In genomic region chr5:108374079-108374478, GRCm38 (mm10) we compare ENCODE assay signal across 27 mouse cellular contexts. TPM values are rescaled to one million over a fixed set of nuclear protein-coding genes. Genes with fewer than 3 reads are reported as not detected.
DNase-seq lines count a peak whose midpoint lies in the region; ATAC-seq and TF ChIP-seq lines count a peak whose summit lies in the region.
"Had no signal": no experiment of that assay in that cellular context is flagged by ENCODE, and none has a peak within 500 bp of the region (broad histone marks: within the 10 kb centered on the region; RNA-seq: fewer than 3 reads in every experiment).

No protein-coding gene starts in this region.

- H3K27me3 ChIP-seq in forebrain, postnatal 0 days (ENCODE audit: insufficient read depth, low read length) = peaks cover 30% of the 10 kb centered on the region
- H3K27me3 ChIP-seq in forebrain, embryonic 15.5 days = peaks cover 33% of the 10 kb centered on the region
- H3K27me3 ChIP-seq in lung, postnatal 0 days (replicated peaks; ENCODE audit: insufficient read depth, low read length) = peaks cover 25% of the 10 kb centered on the region
- peaks cover 15% of the 10 kb centered on the region for H3K27me3 ChIP-seq in stomach, postnatal 0 days (ENCODE audit: control insufficient read depth, insufficient read depth, low read length)

- no peaks in the 10 kb centered on the region for H3K9me3 ChIP-seq in forebrain, postnatal 0 days (ENCODE audit: low read length)
- no peaks in the 10 kb centered on the region for H3K9me3 ChIP-seq in forebrain, embryonic 15.5 days
- no peaks in the 10 kb centered on the region for H3K9me3 ChIP-seq in lung, postnatal 0 days (ENCODE audit: low read length)
- H3K9me3 ChIP-seq in stomach, postnatal 0 days (ENCODE audit: control insufficient read depth, low read length) = no peaks in the 10 kb centered on the region
- H3K9me3 ChIP-seq: embryonic facial prominence, embryonic 15.5 days; forebrain, embryonic 10.5 days; G1E; heart, embryonic 13.5 days; hindbrain, embryonic 15.5 days had no signal

- no peaks in the 10 kb centered on the region for H3K36me3 ChIP-seq in forebrain, postnatal 0 days (ENCODE audit: insufficient read depth)
- no peaks in the 10 kb centered on the region for H3K36me3 ChIP-seq in forebrain, embryonic 15.5 days
- no peaks in the 10 kb centered on the region for H3K36me3 ChIP-seq in lung, postnatal 0 days (ENCODE audit: insufficient read depth, low read length)
- no peaks in the 10 kb centered on the region for H3K36me3 ChIP-seq in stomach, postnatal 0 days (ENCODE audit: control insufficient read depth, insufficient read depth, low read length)
- H3K36me3 ChIP-seq: embryonic facial prominence, embryonic 15.5 days; forebrain, embryonic 10.5 days; G1E; heart, embryonic 13.5 days; hindbrain, embryonic 15.5 days had no signal

- DNase-seq in forebrain, postnatal 0 days = no peak
- DNase-seq in lung, postnatal 0 days (ENCODE audit: low spot score) = peak; percentile 64
- no peak for DNase-seq in lung, postnatal 10 days
- peak; percentile 68 for DNase-seq in adipocyte (ENCODE audit: low spot score)
- DNase-seq in kidney, postnatal 14 days = no peak
- DNase-seq in kidney, postnatal 36 days = no peak
- DNase-seq in stomach, postnatal 0 days (ENCODE audit: low spot score) = no peak
- DNase-seq: adrenal gland, postnatal 10 days; cerebellum, adult 2 months; cerebellum, postnatal 10 days; embryo, embryonic 11 days; gastrocnemius, postnatal 10 days; heart, postnatal 36 days had no signal

- peak; percentile 48 for ATAC-seq in forebrain, postnatal 0 days
- ATAC-seq in forebrain, embryonic 15.5 days (replicated peaks) = no peak
- ATAC-seq in lung, postnatal 0 days = no peak
- ATAC-seq in stomach, postnatal 0 days (ENCODE audit: low FRiP score, low TSS enrichment) = no peak
- ATAC-seq: activated CD4-positive, CD25-positive, alpha-beta regulatory T cell, adult 4 months; forebrain, embryonic 14.5 days; intestine, embryonic 16.5 days; Patski had no signal

- no peak for TF ChIP-seq EP300 in lung, postnatal 0 days (IDR thresholded peaks at IDR 0.05)
- TF ChIP-seq EP300 in stomach, postnatal 0 days (optimal IDR thresholded peaks at IDR 0.05) = no peak

- H3K4me2 ChIP-seq in forebrain, postnatal 0 days (ENCODE audit: low read depth) = no peak overlapping the region
- no peak overlapping the region for H3K4me2 ChIP-seq in forebrain, embryonic 15.5 days (replicated peaks)
- H3K4me2 ChIP-seq in lung, postnatal 0 days (replicated peaks; ENCODE audit: low read depth, low read length) = no peak overlapping the region
- H3K4me2 ChIP-seq in stomach, postnatal 0 days (replicated peaks; ENCODE audit: low read depth) = no peak overlapping the region
- H3K4me2 ChIP-seq: embryonic facial prominence, embryonic 15.5 days; heart, embryonic 13.5 days; hindbrain, embryonic 15.5 days had no signal

- no peak overlapping the region for H3K4me3 ChIP-seq in forebrain, postnatal 0 days (ENCODE audit: low read depth, low read length)
- no peak overlapping the region for H3K4me3 ChIP-seq in forebrain, embryonic 15.5 days
- no peak overlapping the region for H3K4me3 ChIP-seq in lung, postnatal 0 days (ENCODE audit: low read depth, low read length)
- H3K4me3 ChIP-seq in stomach, postnatal 0 days (ENCODE audit: low read depth, low read length) = no peak overlapping the region
- H3K4me3 ChIP-seq: embryonic facial prominence, embryonic 15.5 days; erythroblast, embryonic 14.5 days; forebrain, embryonic 10.5 days; heart, embryonic 13.5 days; hindbrain, embryonic 15.5 days had no signal

- no peak overlapping the region for H3K27ac ChIP-seq in forebrain, postnatal 0 days (ENCODE audit: low read depth, low read length)
- H3K27ac ChIP-seq in forebrain, embryonic 15.5 days (replicated peaks) = no peak overlapping the region
- H3K27ac ChIP-seq in lung, postnatal 0 days (ENCODE audit: low read length) = no peak overlapping the region
- H3K27ac ChIP-seq in stomach, postnatal 0 days (replicated peaks) = no peak overlapping the region
- H3K27ac ChIP-seq: embryonic facial prominence, embryonic 15.5 days; forebrain, embryonic 10.5 days; heart, embryonic 13.5 days; hindbrain, embryonic 15.5 days had no signal

- no peaks in the 10 kb centered on the region for H3K4me1 ChIP-seq in forebrain, postnatal 0 days (ENCODE audit: insufficient read depth)
- peaks cover 6% of the 10 kb centered on the region for H3K4me1 ChIP-seq in forebrain, embryonic 15.5 days
- no peaks in the 10 kb centered on the region for H3K4me1 ChIP-seq in lung, postnatal 0 days (ENCODE audit: insufficient read depth, low read depth, low read length)
- H3K4me1 ChIP-seq in stomach, postnatal 0 days (replicated peaks; ENCODE audit: control insufficient read depth, insufficient read depth) = 0 out of 2 replicates have a peak, but pooled peaks cover 5% of the 10 kb centered on the region

- WGBS in forebrain, postnatal 0 days = 67% methylated on average over 5 of the region's 5 CpGs
- WGBS in forebrain, embryonic 15.5 days = 72% methylated on average over 5 of the region's 5 CpGs
- WGBS in lung, postnatal 0 days = 57% methylated on average over 5 of the region's 5 CpGs
- whole genome bisulfite sequencing in stomach, postnatal 0 days = 71% methylated on average over 5 of the region's 5 CpGs

- H3K9ac ChIP-seq in forebrain, postnatal 0 days = no peak overlapping the region
- no peak overlapping the region for H3K9ac ChIP-seq in forebrain, embryonic 15.5 days (replicated peaks)
- H3K9ac ChIP-seq in lung, postnatal 0 days (replicated peaks; ENCODE audit: low read depth) = no peak overlapping the region
- H3K9ac ChIP-seq in stomach, postnatal 0 days (ENCODE audit: low read length) = no peak overlapping the region
- H3K9ac ChIP-seq: embryonic facial prominence, embryonic 15.5 days; heart, embryonic 13.5 days; hindbrain, embryonic 15.5 days had no signal

- TF ChIP-seq CTCF in forebrain, postnatal 0 days (IDR thresholded peaks at IDR 0.05; ENCODE audit: low read depth) = no peak
- no peak for TF ChIP-seq CTCF in lung, postnatal 0 days (IDR thresholded peaks at IDR 0.05)
- no peak for TF ChIP-seq CTCF in stomach, postnatal 0 days (IDR thresholded peaks at IDR 0.05; ENCODE audit: low read depth)

RNA-seq across cellular contexts. Expression of gene Gm42517, which starts 6.4 kb away (rescaled TPM):
- 65.7 and 66.7 TPM in 2 replicates for total RNA-seq in forebrain, postnatal 0 days (2014; rRNA removed)
- polyA plus RNA-seq in forebrain, postnatal 0 days (2015; fragmentation: Nextera tagmentation; extraction: Ambion mirVana) = 5.2 and 6.2 TPM in 2 replicates
- polyA plus RNA-seq in forebrain, embryonic 15.5 days (2015; fragmentation: Nextera tagmentation; extraction: Ambion mirVana) = 0.83 and 1.1 TPM in 2 replicates
- polyA plus RNA-seq in lung, postnatal 0 days (2015; fragmentation: Nextera tagmentation; extraction: Ambion mirVana) = 0.06 and 0.07 TPM in 2 replicates
- 0.08 and 0.13 TPM in 2 replicates for polyA plus RNA-seq in stomach, postnatal 0 days (2015; fragmentation: Nextera tagmentation; extraction: Ambion mirVana)
- total RNA-seq: G1E had no signal
- polyA plus RNA-seq: activated CD4-positive, CD25-positive, alpha-beta regulatory T cell, adult 4 months; embryonic facial prominence, embryonic 11.5 days; forebrain, embryonic 10.5 days; G1E; heart, embryonic 13.5 days; heart, postnatal 0 days had no signal

RNA-seq across cellular contexts. Expression of gene Pde6b, which starts 14.1 kb away (rescaled TPM):
- 0.05 TPM in 1 of 2 replicates, not detected in the other for total RNA-seq in forebrain, postnatal 0 days (2014; rRNA removed)
- polyA plus RNA-seq in forebrain, postnatal 0 days (2015; fragmentation: Nextera tagmentation; extraction: Ambion mirVana) = 0.12 TPM in 1 of 2 replicates, not detected in the other
- polyA plus RNA-seq in forebrain, embryonic 15.5 days (2015; fragmentation: Nextera tagmentation; extraction: Ambion mirVana) = 0.20 TPM in 1 of 2 replicates, not detected in the other
- polyA plus RNA-seq in lung, postnatal 0 days (2015; fragmentation: Nextera tagmentation; extraction: Ambion mirVana) = 0.06 TPM in 1 of 2 replicates, not detected in the other
- polyA plus RNA-seq in stomach, postnatal 0 days (2015; fragmentation: Nextera tagmentation; extraction: Ambion mirVana) = 0.07 and 0.12 TPM in 2 replicates
- total RNA-seq: adrenal gland, postnatal 10 days; gastrocnemius, postnatal 10 days; gastrocnemius, postnatal 4 days; heart, postnatal 36 days had no signal
- polyA plus RNA-seq: embryonic facial prominence, embryonic 11.5 days; erythroblast, embryonic 14.5 days; forebrain, embryonic 14.5 days; G1E had no signal

Comparison
In these comparisons a context has a peak if more than half of its experiments do, and no peak if none do; other contexts are left out.
1. DNase-seq: peak in lung, postnatal 0 days (single experiment) and adipocyte (single experiment); none in forebrain, postnatal 0 days (single experiment), lung, postnatal 10 days (single experiment), kidney, postnatal 14 days (single experiment), kidney, postnatal 36 days (0 of 2) and stomach, postnatal 0 days (single experiment).